Mouse (Mus musculus) heart, embryonic 11.5 days (tissue): ENCODE results near the gene Pmepa1. TPM values are rescaled to one million over a fixed set of nuclear protein-coding genes. Genes with fewer than 3 reads are reported as not detected.

Experiments used
- ATAC-seq: fragments of 200-750 bp; cut with Nextera tagmentation; replicated peaks from 2 replicates; pipeline ENCODE4 v1.8.0; 2017; ENCODE audit warnings: moderate library complexity; ENCODE audit not compliant: insufficient number of reproducible peaks, low FRiP score, low TSS enrichment
- H3K27ac ChIP-seq: fragments of 300-500 bp; sonication (generic); 2 replicates; pipeline ENCODE4 v1.5.1; 2014; ENCODE audit warnings: mild to moderate bottlenecking, low read depth, low read length
- H3K27me3 ChIP-seq: fragments of 300-500 bp; sonication (generic); 2 replicates; pipeline ENCODE4 v1.6.1; 2014; ENCODE audit warnings: mild to moderate bottlenecking, low read length, mixed read lengths; ENCODE audit not compliant: control insufficient read depth, insufficient read depth
- H3K36me3 ChIP-seq: fragments of 300-500 bp; sonication (generic); 2 replicates; pipeline ENCODE4 v1.6.1; 2014; ENCODE audit warnings: mild to moderate bottlenecking, low read length, moderate library complexity, mixed read lengths; ENCODE audit not compliant: control insufficient read depth, insufficient read depth
- H3K4me1 ChIP-seq: fragments of 300-500 bp; sonication (generic); 2 replicates; pipeline ENCODE4 v1.6.1; 2014; ENCODE audit warnings: low read length; ENCODE audit not compliant: control insufficient read depth, insufficient read depth
- H3K4me2 ChIP-seq: fragments of 300-500 bp; sonication (generic); 2 replicates; pipeline ENCODE4 v1.6.1; 2014; ENCODE audit warnings: mild to moderate bottlenecking, moderate library complexity
- H3K4me3 ChIP-seq: fragments of 300-500 bp; sonication (generic); 2 replicates; pipeline ENCODE4 v1.5.1; 2014; ENCODE audit warnings: low read depth, low read length
- H3K9ac ChIP-seq: fragments of 300-500 bp; sonication (generic); 2 replicates; pipeline ENCODE4 v1.6.1; 2014; ENCODE audit warnings: mild to moderate bottlenecking, low read depth, low read length, moderate library complexity
- H3K9me3 ChIP-seq: fragments of 300-500 bp; sonication (generic); replicated peaks from 2 replicates; pipeline ENCODE4 v1.6.1; 2016; ENCODE audit warnings: low read length; ENCODE audit not compliant: control insufficient read depth
- WGBS: fragments of 180-500 bp; shearing (Covaris S2); extraction: QIAGEN DNeasy Blood & Tissue Kit; methylation state at CpG from one replicate; pipeline ENCODE4 v1.1.7; 2014; ENCODE audit not compliant: insufficient replicate concordance; 5-methylcytosine and 5-hydroxymethylcytosine counted together
- polyA plus RNA-seq: library from polyadenylated mRNA; unstranded; fragments of >200 nt; fragmentation: Nextera tagmentation; extraction: Ambion mirVana; gene quantifications from 2 replicates; pipeline ENCODE4 v1.2.1, GENCODE M21; 2014

The Pmepa1 gene
- polyA plus RNA-seq, 1 experiment from 2014 or later: 4.7 TPM

DNA sequence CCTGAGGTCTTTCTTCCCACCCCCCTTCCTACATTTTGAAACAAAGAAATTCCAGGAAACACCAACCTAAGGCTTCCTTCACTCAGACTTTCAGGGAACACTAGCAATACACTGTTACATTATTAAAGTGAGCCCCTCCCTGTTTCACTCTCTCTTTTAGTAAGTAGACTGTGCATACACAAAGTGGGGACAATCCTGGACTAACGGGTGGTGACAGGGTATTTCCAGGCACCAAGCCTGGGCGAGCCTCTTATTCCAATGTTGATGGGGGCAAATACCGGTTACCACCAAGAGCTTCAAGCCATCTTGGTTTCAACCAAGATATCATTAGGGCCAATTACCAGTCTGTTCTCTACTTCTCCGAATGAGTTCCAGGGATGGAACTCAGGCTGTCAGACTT is 2.4 kb downstream of the Pmepa1 start:
- WGBS: 39% methylated on average over 4 of the region's 4 CpGs
- Histone ChIP-seq H3K27ac (no peak overlapping the region), H3K4me3 (0 out of 2 replicates have a peak overlapping the region, but pooled peaks have one; percentile 13), H3K4me2 (peak overlapping the region; percentile 87), H3K4me1 (peaks cover 30% of the 10 kb centered on the region), H3K9ac (no peak overlapping the region), H3K27me3 (peaks cover 8% of the 10 kb centered on the region; the same call in 1 of the 2 replicates), H3K36me3 (no peaks in the 10 kb centered on the region), H3K9me3 (no peaks in the 10 kb centered on the region)
- no peak for ATAC-seq

DNA sequence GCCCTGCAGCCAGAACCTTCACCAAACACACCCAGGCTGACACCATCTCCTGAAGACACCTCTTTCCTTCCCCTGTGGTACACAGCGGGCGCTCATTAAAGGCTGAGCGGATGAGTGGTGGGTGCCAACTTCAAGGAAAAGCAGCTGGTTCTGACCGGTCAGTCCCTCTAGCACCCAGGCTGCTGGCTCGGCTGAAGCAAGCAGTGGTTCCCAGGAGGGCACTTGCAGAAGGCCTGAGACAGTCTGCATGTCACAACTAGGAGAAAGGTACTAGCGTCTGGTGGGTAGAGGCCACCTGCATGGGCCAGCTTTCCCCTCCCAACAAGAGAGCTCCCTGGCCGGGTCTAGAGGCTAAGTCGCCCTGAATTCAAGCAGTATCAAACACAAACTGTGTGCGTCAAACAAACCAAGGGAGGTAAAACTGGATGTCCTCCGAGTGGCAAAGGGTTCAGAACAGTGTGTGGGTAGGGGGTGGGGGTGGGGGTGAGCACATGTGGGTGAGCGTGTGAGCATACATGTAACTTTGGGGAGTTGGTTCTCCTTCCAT is 3.9 kb downstream of the Pmepa1 start:
- no peaks in the 10 kb centered on the region for H3K36me3 ChIP-seq
- H3K4me2 ChIP-seq: no peak overlapping the region
- ATAC-seq: no peak
- H3K4me1 ChIP-seq: peaks cover 30% of the 10 kb centered on the region
- no peak overlapping the region for H3K4me3 ChIP-seq
- 66% methylated on average over 11 of the region's 11 CpGs for WGBS
- no peak overlapping the region for H3K9ac ChIP-seq
- no peak overlapping the region for H3K27ac ChIP-seq
- peaks cover 10% of the 10 kb centered on the region; the same call in 1 of the 2 replicates for H3K27me3 ChIP-seq
- no peaks in the 10 kb centered on the region for H3K9me3 ChIP-seq

DNA sequence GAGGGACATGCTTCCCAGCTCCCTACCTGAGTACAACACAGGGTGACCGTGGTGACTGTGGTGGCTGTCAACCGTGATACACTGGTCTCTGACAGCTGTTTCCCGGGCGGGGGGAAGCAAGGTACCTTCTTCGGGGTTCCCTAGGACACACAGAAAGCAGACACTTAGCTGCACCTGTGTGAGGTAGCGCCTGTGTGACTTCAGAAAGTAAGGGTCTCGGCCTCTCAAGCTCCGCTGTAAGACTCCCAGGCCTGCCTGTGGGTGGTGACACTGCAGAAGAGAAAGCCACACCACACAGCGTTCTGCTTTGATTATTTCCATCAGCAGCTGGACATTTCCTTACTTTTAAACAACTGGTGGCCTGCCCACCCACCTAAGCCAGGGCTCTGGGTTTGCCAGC is 4.8 kb downstream of the Pmepa1 start:
- Histone ChIP-seq H3K27me3 (peaks cover 10% of the 10 kb centered on the region; the same call in 1 of the 2 replicates), H3K36me3 (no peaks in the 10 kb centered on the region), H3K4me2 (no peak overlapping the region), H3K9ac (no peak overlapping the region), H3K4me3 (no peak overlapping the region), H3K9me3 (no peaks in the 10 kb centered on the region), H3K4me1 (peaks cover 25% of the 10 kb centered on the region), H3K27ac (no peak overlapping the region)
- WGBS: 73% methylated on average over 9 of the region's 9 CpGs
- ATAC-seq: no peak

- peaks cover 28% of the 10 kb centered on the region for H3K4me1 ChIP-seq
- H3K9ac ChIP-seq: no peak overlapping the region
- 68% methylated on average over 11 of the region's 11 CpGs for WGBS
Measured at GRCm38 (mm10) chr2:173270601-173271248, 5.6 kb downstream of the Pmepa1 start.

DNA sequence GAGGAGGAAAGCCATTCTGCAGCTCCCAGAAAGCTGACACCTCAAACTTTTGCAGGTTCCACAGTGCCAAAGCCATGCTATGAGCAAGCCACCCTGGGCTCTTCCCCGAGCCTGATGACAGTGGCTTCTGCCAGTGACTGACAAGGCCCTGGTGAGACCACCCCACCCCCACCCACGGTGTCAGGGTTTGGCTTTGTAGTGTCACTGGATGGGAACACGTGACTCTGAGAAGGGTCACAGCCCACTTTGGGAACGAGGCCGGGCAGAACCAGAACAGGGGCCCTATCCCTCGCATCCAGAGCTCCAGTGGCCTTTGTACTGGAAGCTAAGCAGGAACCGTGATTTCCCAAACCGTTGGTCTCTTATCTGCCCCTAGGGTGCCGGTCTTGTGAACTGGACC is 6.1 kb downstream of the Pmepa1 start:
- Histone ChIP-seq H3K4me2 (no peak overlapping the region), H3K27ac (no peak overlapping the region), H3K36me3 (no peaks in the 10 kb centered on the region), H3K9ac (no peak overlapping the region), H3K9me3 (no peaks in the 10 kb centered on the region), H3K4me1 (peaks cover 34% of the 10 kb centered on the region), H3K27me3 (peaks cover 10% of the 10 kb centered on the region; the same call in 1 of the 2 replicates), H3K4me3 (no peak overlapping the region)
- no peak for ATAC-seq
- WGBS: 37% methylated on average over 9 of the region's 9 CpGs

More at GRCm38 (mm10) chr2:173270601-173271248, 5.6 kb downstream of the Pmepa1 start:
- H3K27ac ChIP-seq: no peak overlapping the region
- no peak overlapping the region for H3K4me3 ChIP-seq
- no peak overlapping the region for H3K4me2 ChIP-seq
- peaks cover 10% of the 10 kb centered on the region; the same call in 1 of the 2 replicates for H3K27me3 ChIP-seq
- H3K36me3 ChIP-seq: no peaks in the 10 kb centered on the region
- H3K9me3 ChIP-seq: no peaks in the 10 kb centered on the region
- ATAC-seq: no peak

- H3K4me3 ChIP-seq: no peak overlapping the region
- H3K4me2 ChIP-seq: no peak overlapping the region
- no peaks in the 10 kb centered on the region for H3K36me3 ChIP-seq
- H3K9me3 ChIP-seq: no peaks in the 10 kb centered on the region
- H3K27me3 ChIP-seq: 0 out of 2 replicates have a peak, but pooled peaks cover 2% of the 10 kb centered on the region
- WGBS: 70% methylated on average over 3 of the region's 3 CpGs
- no peak overlapping the region for H3K9ac ChIP-seq
- H3K27ac ChIP-seq: no peak overlapping the region
- ATAC-seq: no peak
- peaks cover 38% of the 10 kb centered on the region for H3K4me1 ChIP-seq
Measured at GRCm38 (mm10) chr2:173267562-173267961, 8.8 kb downstream of the Pmepa1 start.

DNA sequence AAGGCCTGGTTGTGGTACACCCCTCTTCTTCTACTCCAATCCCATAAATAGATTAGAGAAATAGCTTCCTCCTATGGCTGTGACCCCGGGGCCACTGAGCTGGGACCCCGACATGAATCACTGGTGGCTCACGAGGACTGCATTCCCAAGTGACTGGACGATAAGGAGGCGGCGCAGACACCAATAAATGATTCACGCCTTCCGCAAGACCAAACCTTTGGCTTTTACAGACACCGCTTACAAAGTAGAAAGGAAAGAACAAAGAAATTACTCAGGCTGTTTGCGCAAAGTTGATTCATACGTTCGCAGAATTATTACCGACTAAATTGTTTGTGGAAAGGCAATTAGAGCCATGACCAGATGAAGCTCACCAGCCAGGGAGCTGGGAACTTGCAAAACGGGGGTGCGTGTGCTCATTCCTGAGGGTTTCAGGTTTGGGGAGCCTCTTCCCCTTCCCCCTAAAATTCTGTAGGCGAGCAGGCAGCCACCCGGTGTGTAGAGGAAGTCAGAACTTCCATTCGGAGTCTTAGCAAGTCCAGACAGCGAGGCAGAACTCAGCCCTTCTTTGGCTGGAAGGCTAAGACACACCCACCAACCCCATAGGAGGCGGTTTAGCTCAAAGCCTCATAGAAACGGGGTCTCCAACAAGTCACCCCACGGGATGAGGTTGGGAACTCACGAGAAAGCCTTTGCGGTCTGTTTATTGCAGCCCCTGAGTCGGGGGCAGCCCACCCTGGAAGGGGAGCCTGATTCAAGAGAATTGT is 9.8 kb downstream of the Pmepa1 start:
- Histone ChIP-seq H3K9me3 (no peaks in the 10 kb centered on the region), H3K4me2 (no peak overlapping the region), H3K27me3 (0 out of 2 replicates have a peak, but pooled peaks cover 2% of the 10 kb centered on the region), H3K9ac (no peak overlapping the region), H3K36me3 (no peaks in the 10 kb centered on the region), H3K27ac (no peak overlapping the region), H3K4me3 (no peak overlapping the region), H3K4me1 (peaks cover 34% of the 10 kb centered on the region)
- no peak for ATAC-seq
- WGBS: 74% methylated on average over 25 of the region's 25 CpGs

DNA sequence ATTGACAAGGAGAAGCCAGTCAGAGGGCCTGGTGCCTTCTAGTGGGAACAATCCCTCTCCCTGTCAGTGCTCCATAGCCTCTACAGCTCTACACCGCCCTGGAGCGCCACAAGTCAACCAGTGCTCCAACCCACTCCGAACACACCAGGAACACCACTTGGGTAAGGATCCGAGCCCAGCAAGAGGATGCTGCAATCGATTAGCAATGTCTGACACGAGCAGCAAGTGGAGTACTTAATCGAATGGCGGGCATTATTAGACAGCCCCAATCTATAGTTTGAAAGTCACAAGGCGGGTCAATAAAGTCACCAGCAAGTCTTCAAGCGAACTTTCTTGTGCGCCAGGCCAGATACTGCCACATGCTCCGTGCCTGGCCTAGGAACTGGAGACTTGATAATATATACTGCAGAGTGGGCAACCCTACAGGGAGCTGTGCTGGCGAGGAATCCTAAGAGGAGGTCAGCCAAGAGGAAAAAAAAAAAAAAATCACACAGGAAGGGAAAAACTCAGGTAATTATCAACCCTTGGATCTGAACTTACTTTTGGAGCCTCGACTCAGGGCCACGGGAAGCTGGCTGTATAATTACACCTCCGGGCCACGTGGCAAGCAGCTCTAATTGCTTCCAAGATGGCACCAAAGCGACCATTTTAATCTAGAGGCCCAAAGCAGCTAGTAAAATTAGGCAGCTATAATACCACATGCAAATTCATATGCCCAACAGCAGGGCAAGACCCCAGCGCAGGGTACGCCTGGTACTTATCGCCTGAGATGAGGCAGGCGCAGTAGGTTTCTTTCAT is 10.7 kb downstream of the Pmepa1 start:
- Histone ChIP-seq H3K4me1 (peaks cover 41% of the 10 kb centered on the region), H3K9ac (no peak overlapping the region), H3K36me3 (no peaks in the 10 kb centered on the region), H3K4me3 (no peak overlapping the region), H3K4me2 (no peak overlapping the region), H3K27ac (no peak overlapping the region), H3K27me3 (0 out of 2 replicates have a peak, but pooled peaks cover 2% of the 10 kb centered on the region), H3K9me3 (no peaks in the 10 kb centered on the region)
- WGBS: 82% methylated on average over 22 of the region's 22 CpGs
- ATAC-seq: no peak
